Mouse (Mus musculus) MEL (cell line): ENCODE measurements around the gene Chchd1.

Experiments
- EP300 ChIP-seq, 2 experiments: IDR thresholded peaks; 2 replicates each; pipeline ENCODE4 v1.6.1; 2011; ENCODE audit warnings: improper control_type of control experiment in 2 of 2, low read length in 2 of 2, low read depth in 1 of 2, mild to moderate bottlenecking in 1 of 2
- MAX ChIP-seq: IDR thresholded peaks from 2 replicates; pipeline ENCODE4 v1.6.1; 2011; ENCODE audit warnings: low read length, improper control_type of control experiment
- POLR2A ChIP-seq, 2 experiments: IDR thresholded peaks; 2 replicates each; pipeline ENCODE4 v1.6.1; 2011 to 2012; ENCODE audit warnings: low read length in 2 of 2, mild to moderate bottlenecking in 2 of 2, control low read depth in 1 of 2, improper control_type of control experiment in 1 of 2, low read depth in 1 of 2, moderate library complexity in 1 of 2; ENCODE audit not compliant: control insufficient read depth in 1 of 2, insufficient read depth in 1 of 2, poor library complexity in 1 of 2

GRCm38 (mm10) chr14:20735052-20735451 is 32.2 kb downstream of the Chchd1 start:
- TF ChIP-seq EP300 (IDR thresholded peaks at IDR 0.05; ENCODE audit: low read depth in 1 of 2, low read length in 2 of 2) (no peak), POLR2A (IDR thresholded peaks at IDR 0.05; ENCODE audit: control insufficient read depth in 1 of 2, insufficient read depth in 1 of 2, low read depth in 1 of 2, low read length in 2 of 2, poor library complexity in 1 of 2) (no peak), MAX (no peak)
